Mouse (Mus musculus): ENCODE measurements around the gene Myh14. TPM values are rescaled to one million over a fixed set of nuclear protein-coding genes. Genes with fewer than 3 reads are reported as not detected.

Myh14 gene
- total and polyA plus RNA-seq, 3 experiments = 0.09 to 1.5 (median 0.60) TPM

DNA sequence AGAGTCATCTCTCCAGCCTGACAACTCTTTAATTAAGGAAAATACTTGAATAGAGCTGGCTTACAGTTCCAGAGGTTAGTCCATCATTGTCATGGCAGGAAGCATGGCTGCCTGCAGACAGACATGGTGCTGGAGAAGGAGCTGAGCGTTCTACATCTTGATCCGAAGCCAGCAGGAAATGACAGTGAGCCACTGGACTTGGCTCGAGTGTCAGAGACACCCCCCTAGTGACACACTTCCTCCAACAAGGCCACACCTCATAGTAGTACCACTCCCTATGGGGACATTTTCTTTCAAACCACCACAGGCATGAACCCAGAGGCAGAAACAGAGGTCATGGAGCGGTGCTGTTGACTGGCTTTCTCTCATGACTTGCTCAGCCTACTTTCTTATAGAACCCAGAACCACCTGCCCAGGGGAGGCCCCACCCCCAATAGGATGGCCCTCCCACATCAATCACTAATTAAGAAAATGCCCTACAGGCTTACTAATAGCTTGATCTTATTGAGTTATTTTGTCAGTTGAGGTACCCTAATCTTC lies 86.3 kb downstream of the Myh14 start:
- DNase-seq (ENCODE audit: extremely low read depth) = no peak
- in situ Hi-C loops (cut with MboI; ENCODE audit: low pct_ligation_motif_present, low pct_unique_long_range_greater_than_20kb, low sequenced_read_pairs) = loop anchor here (10.0 kb wide), 1 partner anchor 60 kb away; no protein-coding TSS in a partner anchor
- H3K4me3 ChIP-seq (replicated peaks in 1 of 3; ENCODE audit: low read depth in 2 of 3, low read length in 2 of 3, poor library complexity in 1 of 3) = no peak overlapping the region
- 0 out of 2 replicates have a peak, but pooled peaks cover under 1% of the 10 kb centered on the region for H3K79me2 ChIP-seq (replicated peaks; ENCODE audit: control insufficient read depth, extremely low read depth, insufficient read depth, poor library complexity, severe bottlenecking)
- no peak overlapping the region for H3K27ac ChIP-seq (ENCODE audit: insufficient read depth, low read depth)
- no peak overlapping the region for H3K9ac ChIP-seq (ENCODE audit: insufficient read depth, low read depth)
- dilution Hi-C loops (cut with MboI; ENCODE audit: extremely low pct_ligation_motif_present, extremely low pct_unique_long_range_greater_than_20kb, low sequenced_read_pairs) = no loop called here
- TF ChIP-seq NELFE (IDR thresholded peaks at IDR 0.05; ENCODE audit: low read depth, low read length) = no peak
- TF ChIP-seq USF2 (conservative IDR thresholded peaks at IDR 0.05; ENCODE audit: low read depth, low read length) = no peak
- TF ChIP-seq USF1 (IDR thresholded peaks at IDR 0.05; ENCODE audit: low read depth, low read length) = no peak
- TF ChIP-seq CHD2 (IDR thresholded peaks at IDR 0.05; ENCODE audit: low read length) = no peak
- TF ChIP-seq KAT2A (IDR thresholded peaks at IDR 0.05; ENCODE audit: insufficient replicate concordance, low read length) = no peak
- no peak for TF ChIP-seq GABPA (IDR thresholded peaks at IDR 0.05; ENCODE audit: insufficient replicate concordance, low read depth, low read length)
- TF ChIP-seq ELF1 (IDR thresholded peaks at IDR 0.05; ENCODE audit: low read depth, low read length) = no peak
- no peak for TF ChIP-seq POLR2A (IDR thresholded peaks at IDR 0.05; ENCODE audit: low read depth, low read length)
- no peak for TF ChIP-seq MAZ (IDR thresholded peaks at IDR 0.05; ENCODE audit: low read depth, low read length)
- no peak for TF ChIP-seq MXI1 (IDR thresholded peaks at IDR 0.05; ENCODE audit: low read depth, low read length)
- no peak for TF ChIP-seq JUN (IDR thresholded peaks at IDR 0.05; ENCODE audit: insufficient read depth, low read depth, low read length)
- no peak for TF ChIP-seq UBTF (IDR thresholded peaks at IDR 0.05; ENCODE audit: low read depth, low read length)
- no peak for TF ChIP-seq CTCF (conservative IDR thresholded peaks at IDR 0.05 in 1 of 2, IDR thresholded peaks at IDR 0.05 in 1 of 2; ENCODE audit: low read depth in 2 of 2, low read length in 2 of 2)
- no peak for TF ChIP-seq MYC (IDR thresholded peaks at IDR 0.05; ENCODE audit: low read depth, low read length)
- TF ChIP-seq TCF12 (IDR thresholded peaks at IDR 0.05; ENCODE audit: low read depth, low read length) = no peak
- no peak for TF ChIP-seq ETS1 (conservative IDR thresholded peaks at IDR 0.05; ENCODE audit: low read depth, low read length)
- TF ChIP-seq ZMIZ1 (IDR thresholded peaks at IDR 0.05; ENCODE audit: low read depth, low read length) = no peak
- peaks cover 1 to 13% of the 10 kb centered on the region in 2 experiments for H3K4me1 ChIP-seq (ENCODE audit: control insufficient read depth in 1 of 2, insufficient read depth in 2 of 2)
- peaks cover 41 to 80% of the 10 kb centered on the region in 2 experiments for H3K36me3 ChIP-seq (replicated peaks in 1 of 2; ENCODE audit: control insufficient read depth in 1 of 2, insufficient read depth in 1 of 2, low read length in 1 of 2)
- no peaks in the 10 kb centered on the region for H3K27me3 ChIP-seq (replicated peaks)
- H3K4me2 ChIP-seq (ENCODE audit: insufficient read depth, low read depth, poor library complexity, severe bottlenecking) = no peak overlapping the region
- H3K9me3 ChIP-seq (replicated peaks; ENCODE audit: low read length) = peaks cover 2% of the 10 kb centered on the region

DNA sequence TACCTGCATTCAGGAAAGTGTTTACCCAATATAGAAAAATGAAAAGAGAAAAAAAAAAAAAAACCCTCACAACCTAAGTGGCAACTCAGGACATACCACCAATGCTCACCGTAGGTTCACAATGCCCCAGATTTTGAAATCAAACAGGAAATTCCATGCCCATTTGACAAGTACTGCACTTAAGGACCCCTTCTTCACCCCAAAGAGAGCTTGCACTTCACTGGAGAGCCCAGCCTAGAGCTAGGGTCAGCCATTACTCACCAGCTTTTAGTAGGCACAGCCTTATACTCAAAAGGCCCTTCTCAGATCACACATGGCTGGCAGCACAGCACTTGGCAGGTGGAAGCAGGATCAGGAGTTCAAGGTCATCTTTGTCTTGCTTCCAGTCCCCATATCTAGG lies 87.5 kb downstream of the Myh14 start:
- Histone ChIP-seq H3K27me3 (replicated peaks) (no peaks in the 10 kb centered on the region), H3K79me2 (replicated peaks; ENCODE audit: control insufficient read depth, extremely low read depth, insufficient read depth, poor library complexity, severe bottlenecking) (peaks cover 3% of the 10 kb centered on the region; the same call in 1 of the 2 replicates), H3K27ac (ENCODE audit: insufficient read depth, low read depth) (no peak overlapping the region), H3K4me3 (replicated peaks in 1 of 3; ENCODE audit: low read depth in 2 of 3, low read length in 2 of 3, poor library complexity in 1 of 3) (no peak overlapping the region), H3K9ac (ENCODE audit: insufficient read depth, low read depth) (no peak overlapping the region), H3K4me1 (ENCODE audit: control insufficient read depth in 1 of 2, insufficient read depth in 2 of 2) (peaks cover 0 to under 1% of the 10 kb centered on the region in 2 experiments; a peak in 1 of 4 replicates), H3K36me3 (replicated peaks in 1 of 2; ENCODE audit: control insufficient read depth in 1 of 2, insufficient read depth in 1 of 2, low read length in 1 of 2) (peaks cover 41 to 83% of the 10 kb centered on the region in 2 experiments), H3K4me2 (ENCODE audit: insufficient read depth, low read depth, poor library complexity, severe bottlenecking) (no peak overlapping the region), H3K9me3 (replicated peaks; ENCODE audit: low read length) (peaks cover 2% of the 10 kb centered on the region)
- TF ChIP-seq TBP (conservative IDR thresholded peaks at IDR 0.05; ENCODE audit: low read depth, low read length) (no peak), NELFE (IDR thresholded peaks at IDR 0.05; ENCODE audit: low read depth, low read length) (no peak), NRF1 (IDR thresholded peaks at IDR 0.05; ENCODE audit: low read depth, low read length) (no peak), ZC3H11A (IDR thresholded peaks at IDR 0.05; ENCODE audit: low read depth, low read length) (no peak), POLR2A (IDR thresholded peaks at IDR 0.05; ENCODE audit: low read depth, low read length) (no peak), BHLHE40 (IDR thresholded peaks at IDR 0.05; ENCODE audit: low read depth, low read length) (no peak), POLR2AphosphoS2 (IDR thresholded peaks at IDR 0.05; ENCODE audit: low read depth, low read length) (no peak), ZMIZ1 (IDR thresholded peaks at IDR 0.05; ENCODE audit: low read depth, low read length) (no peak), CHD2 (IDR thresholded peaks at IDR 0.05; ENCODE audit: low read length) (no peak), SMC3 (IDR thresholded peaks at IDR 0.05; ENCODE audit: low read depth, low read length) (no peak), PAX5 (IDR thresholded peaks at IDR 0.05; ENCODE audit: low read length) (no peak), MEF2A (IDR thresholded peaks at IDR 0.05; ENCODE audit: borderline replicate concordance, low read depth, low read length) (no peak), USF2 (conservative IDR thresholded peaks at IDR 0.05; ENCODE audit: low read depth, low read length) (no peak), MYC (IDR thresholded peaks at IDR 0.05; ENCODE audit: low read depth, low read length) (no peak), TCF12 (IDR thresholded peaks at IDR 0.05; ENCODE audit: low read depth, low read length) (no peak), CHD1 (IDR thresholded peaks at IDR 0.05; ENCODE audit: low read depth, low read length) (no peak), E2F4 (IDR thresholded peaks at IDR 0.05; ENCODE audit: insufficient replicate concordance, low read depth, low read length) (no peak), MAX (IDR thresholded peaks at IDR 0.05; ENCODE audit: low read length) (no peak)
- in situ Hi-C loops (cut with MboI; ENCODE audit: low pct_ligation_motif_present, low pct_unique_long_range_greater_than_20kb, low sequenced_read_pairs) (loop anchor here (10.0 kb wide), 1 partner anchor 62 kb away; no protein-coding TSS in a partner anchor), dilution Hi-C loops (cut with MboI; ENCODE audit: extremely low pct_ligation_motif_present, extremely low pct_unique_long_range_greater_than_20kb, low sequenced_read_pairs) (no loop called here)
- DNase-seq (ENCODE audit: extremely low read depth) = no peak

Data from CH12.LX (cell line).